Mouse (Mus musculus): ENCODE results near the gene Fam78b. TPM values are rescaled to one million over a fixed set of nuclear protein-coding genes. Genes with fewer than 3 reads are reported as not detected.

Fam78b gene
- polyA plus RNA-seq, 1 experiment from 2014 or later: 4.7 TPM

DNA sequence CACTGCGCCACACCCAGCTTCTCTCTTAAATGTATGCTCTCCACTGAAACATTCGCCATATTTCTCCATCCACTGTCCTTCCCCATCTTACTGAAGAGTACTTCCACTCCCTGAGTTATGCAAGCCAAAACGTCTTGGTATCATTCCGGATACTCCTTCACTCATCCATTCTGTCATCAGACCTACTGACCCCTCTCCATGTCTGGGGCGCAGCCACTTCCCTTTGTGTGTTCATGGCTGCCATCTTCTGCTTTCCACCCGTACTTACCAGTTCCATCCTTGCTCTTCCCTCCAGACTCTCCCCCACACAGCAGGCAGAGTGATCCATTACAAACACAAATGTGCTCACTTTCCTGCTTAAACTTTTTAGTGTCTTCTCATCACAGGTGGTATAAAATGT, 6.1 kb downstream of the Fam78b start:
- H3K36me3 ChIP-seq (ENCODE audit: poor library complexity, severe bottlenecking): no peaks in the 10 kb centered on the region
- H3K4me1 ChIP-seq: peaks cover 22% of the 10 kb centered on the region

DNA sequence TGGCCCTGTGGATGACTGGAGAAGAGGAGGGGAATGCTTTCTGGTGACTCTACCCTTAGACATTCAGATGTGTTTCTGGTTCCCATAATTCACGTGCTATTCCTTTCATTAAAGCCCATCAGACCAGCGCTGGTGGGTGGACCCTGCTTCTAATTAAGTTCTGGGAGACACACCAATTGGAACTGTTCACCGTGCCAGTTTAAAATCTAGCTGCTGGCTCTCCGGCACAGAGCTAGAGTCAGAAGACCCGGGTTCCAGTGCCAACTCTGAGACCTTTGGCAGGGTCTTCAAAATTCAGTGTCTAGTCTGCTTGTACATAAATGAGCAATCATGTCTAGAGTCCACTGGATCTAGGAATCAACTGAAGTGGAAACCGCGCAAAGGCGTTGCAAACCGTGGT, 9.0 kb downstream of the Fam78b start:
- no peak overlapping the region for H3K9ac ChIP-seq
- H3K9me3 ChIP-seq (replicated peaks): no peaks in the 10 kb centered on the region
- peaks cover 36% of the 10 kb centered on the region for H3K4me1 ChIP-seq
- WGBS: 88% methylated on average over 9 of the region's 9 CpGs
- H3K27me3 ChIP-seq: no peaks in the 10 kb centered on the region
- H3K4me2 ChIP-seq: no peak overlapping the region
- no peak overlapping the region for H3K27ac ChIP-seq
- ATAC-seq: no peak
- H3K36me3 ChIP-seq (ENCODE audit: poor library complexity, severe bottlenecking): no peaks in the 10 kb centered on the region
- no peak overlapping the region for H3K4me3 ChIP-seq

More for the DNA sequence above, 6.1 kb downstream of the Fam78b start:
- no peaks in the 10 kb centered on the region for H3K9me3 ChIP-seq (replicated peaks)
- no peak overlapping the region for H3K9ac ChIP-seq
- no peak overlapping the region for H3K4me2 ChIP-seq
- no peak overlapping the region for H3K27ac ChIP-seq
- no peak for ATAC-seq
- peaks cover 3% of the 10 kb centered on the region; the same call in 1 of the 2 replicates for H3K27me3 ChIP-seq
- WGBS: 87% methylated on average over 6 of the region's 6 CpGs
- no peak overlapping the region for H3K4me3 ChIP-seq

DNA sequence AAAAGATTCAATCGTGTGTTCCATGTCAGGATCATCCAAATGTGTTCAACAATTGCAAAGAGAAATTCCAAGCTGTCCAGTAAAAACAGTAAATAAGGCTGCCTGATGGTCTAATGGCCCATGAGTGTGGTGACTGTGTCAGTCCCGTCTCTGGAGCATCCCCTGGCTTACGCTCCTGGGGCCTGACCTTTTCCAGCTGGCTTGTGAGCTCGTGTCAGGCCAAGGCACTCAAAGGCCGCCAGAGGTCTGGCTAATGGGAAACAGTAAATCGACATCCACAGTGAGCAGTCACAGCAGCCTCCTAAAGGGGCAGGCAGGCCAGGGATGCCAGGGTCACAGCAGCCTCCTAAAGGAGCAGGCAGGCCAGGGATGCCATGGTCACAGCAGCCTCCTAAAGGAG, 10.1 kb downstream of the Fam78b start:
- WGBS: 44% methylated on average over 6 of the region's 6 CpGs
- no peak overlapping the region for H3K4me2 ChIP-seq
- no peaks in the 10 kb centered on the region for H3K27me3 ChIP-seq
- H3K27ac ChIP-seq: no peak overlapping the region
- H3K9ac ChIP-seq: no peak overlapping the region
- no peak overlapping the region for H3K4me3 ChIP-seq
- no peak for ATAC-seq
- H3K36me3 ChIP-seq (ENCODE audit: poor library complexity, severe bottlenecking): no peaks in the 10 kb centered on the region
- no peaks in the 10 kb centered on the region for H3K9me3 ChIP-seq (replicated peaks)
- peaks cover 40% of the 10 kb centered on the region for H3K4me1 ChIP-seq

DNA sequence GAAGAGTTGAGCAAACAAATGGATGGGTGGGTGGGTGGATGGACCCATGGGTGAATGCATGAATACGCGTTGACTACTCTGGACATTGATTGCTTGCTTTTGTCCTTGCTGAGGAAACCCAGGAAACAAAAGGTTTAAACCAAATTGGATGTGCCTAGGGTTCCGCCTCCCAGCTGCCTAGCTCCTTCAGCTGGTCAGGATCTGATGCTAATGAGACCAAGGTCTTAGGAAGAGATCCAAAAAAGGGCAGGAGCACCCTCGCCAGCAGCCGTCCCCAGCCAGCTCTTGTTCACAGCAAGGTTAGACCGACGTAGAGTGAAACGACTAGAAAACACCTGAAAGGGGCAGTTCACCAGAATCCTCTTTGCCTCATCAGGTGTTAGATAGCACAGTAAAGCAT, 11.4 kb downstream of the Fam78b start:
- Histone ChIP-seq H3K4me2 (no peak overlapping the region), H3K27me3 (no peaks in the 10 kb centered on the region), H3K9ac (no peak overlapping the region), H3K4me3 (no peak overlapping the region), H3K36me3 (ENCODE audit: poor library complexity, severe bottlenecking) (no peaks in the 10 kb centered on the region), H3K9me3 (replicated peaks) (no peaks in the 10 kb centered on the region), H3K4me1 (peaks cover 46% of the 10 kb centered on the region), H3K27ac (peak overlapping the region; percentile 63; the same call in 1 of the 2 replicates)
- WGBS: 46% methylated on average over 8 of the region's 8 CpGs
- ATAC-seq: no peak

DNA sequence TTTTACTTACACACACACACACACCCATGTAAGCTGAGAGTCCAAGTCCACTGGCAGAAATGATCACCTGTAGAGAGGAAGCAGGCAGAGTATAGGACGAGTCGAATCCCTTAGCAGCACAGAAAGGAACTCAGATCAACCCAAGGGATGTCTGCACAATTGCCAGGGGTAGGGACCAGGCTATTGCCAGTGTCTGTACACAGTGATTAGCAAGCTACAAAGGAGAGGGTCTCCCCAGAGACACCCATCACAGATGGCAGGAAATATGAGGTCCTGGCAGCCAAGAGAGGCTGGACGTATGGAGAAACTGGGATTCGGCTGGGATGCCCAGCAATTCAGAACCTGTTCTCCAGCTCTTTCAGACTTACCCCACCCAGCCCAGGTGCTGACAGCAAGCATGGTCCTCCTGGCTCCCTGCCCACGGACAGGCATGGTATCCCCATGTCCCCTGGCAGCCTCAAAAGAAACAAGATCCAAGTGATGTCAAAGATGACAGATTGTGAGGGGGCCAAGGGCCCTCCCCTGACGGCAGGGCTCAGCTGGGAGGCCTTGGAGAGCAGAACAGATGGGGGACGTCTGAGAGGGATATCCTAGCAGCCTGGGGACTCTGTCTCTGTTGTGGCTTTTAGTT, 12.1 kb downstream of the Fam78b start:
- peak; percentile 92 for ATAC-seq
- Histone ChIP-seq H3K27me3 (no peaks in the 10 kb centered on the region), H3K36me3 (ENCODE audit: poor library complexity, severe bottlenecking) (no peaks in the 10 kb centered on the region), H3K9me3 (replicated peaks) (no peaks in the 10 kb centered on the region), H3K4me1 (peaks cover 46% of the 10 kb centered on the region), H3K4me2 (no peak overlapping the region), H3K4me3 (no peak overlapping the region), H3K27ac (peak overlapping the region; percentile 63), H3K9ac (no peak overlapping the region)
- 49% methylated on average over 7 of the region's 7 CpGs for WGBS

DNA sequence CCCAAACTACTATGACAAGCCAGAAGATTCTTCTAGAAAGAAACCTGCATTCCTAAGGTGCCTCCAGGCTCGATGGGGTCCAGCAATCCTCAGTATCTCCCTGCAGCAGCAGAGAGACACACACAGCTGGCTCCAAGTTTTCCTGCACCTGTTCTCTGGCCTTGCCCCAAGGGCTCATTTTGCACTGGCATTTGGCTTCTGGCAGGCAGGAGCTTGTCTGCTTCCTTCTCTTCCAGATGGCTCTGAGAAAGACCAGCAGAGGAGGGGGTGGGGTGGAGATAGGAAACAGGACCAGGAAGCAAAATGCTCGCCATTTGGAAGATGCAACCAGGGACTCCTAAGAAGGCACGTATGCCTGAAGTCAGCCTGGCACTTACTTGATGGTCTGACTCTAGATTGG, 15.1 kb downstream of the Fam78b start:
- ATAC-seq: no peak
- Histone ChIP-seq H3K4me1 (peaks cover 43% of the 10 kb centered on the region), H3K36me3 (ENCODE audit: poor library complexity, severe bottlenecking) (no peaks in the 10 kb centered on the region), H3K4me2 (no peak overlapping the region), H3K9me3 (replicated peaks) (no peaks in the 10 kb centered on the region), H3K27me3 (no peaks in the 10 kb centered on the region), H3K27ac (no peak overlapping the region), H3K4me3 (no peak overlapping the region), H3K9ac (no peak overlapping the region)
- 76% methylated on average over 3 of the region's 3 CpGs for WGBS

DNA sequence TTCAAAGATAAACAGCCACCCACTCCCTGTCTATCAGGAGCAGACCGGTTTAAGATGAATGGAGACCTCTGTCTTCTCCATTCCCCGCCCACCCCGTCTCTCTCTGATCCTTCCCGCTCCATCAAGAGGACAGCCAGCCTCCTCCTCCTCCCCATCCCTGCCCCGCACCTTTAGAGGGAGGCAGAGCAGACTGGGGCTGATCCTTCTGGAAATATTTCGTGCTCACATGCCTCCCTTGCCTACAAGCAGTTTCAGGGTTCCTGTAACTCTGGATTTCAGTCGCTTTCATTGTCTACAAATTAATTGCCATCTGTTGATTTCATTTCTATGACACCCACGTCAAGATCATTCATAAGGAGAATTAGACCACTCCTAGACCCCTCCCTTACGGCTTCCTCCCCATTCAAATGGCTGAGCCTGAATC, 20.8 kb downstream of the Fam78b start:
- Histone ChIP-seq H3K4me1 (peaks cover 24% of the 10 kb centered on the region), H3K27ac (peak overlapping the region; percentile 65), H3K27me3 (no peaks in the 10 kb centered on the region), H3K36me3 (ENCODE audit: poor library complexity, severe bottlenecking) (no peaks in the 10 kb centered on the region), H3K9ac (no peak overlapping the region), H3K9me3 (replicated peaks) (no peaks in the 10 kb centered on the region), H3K4me2 (no peak overlapping the region), H3K4me3 (no peak overlapping the region)
- ATAC-seq: peak; percentile 50
- WGBS: 54% methylated on average over 8 of the region's 9 CpGs

DNA sequence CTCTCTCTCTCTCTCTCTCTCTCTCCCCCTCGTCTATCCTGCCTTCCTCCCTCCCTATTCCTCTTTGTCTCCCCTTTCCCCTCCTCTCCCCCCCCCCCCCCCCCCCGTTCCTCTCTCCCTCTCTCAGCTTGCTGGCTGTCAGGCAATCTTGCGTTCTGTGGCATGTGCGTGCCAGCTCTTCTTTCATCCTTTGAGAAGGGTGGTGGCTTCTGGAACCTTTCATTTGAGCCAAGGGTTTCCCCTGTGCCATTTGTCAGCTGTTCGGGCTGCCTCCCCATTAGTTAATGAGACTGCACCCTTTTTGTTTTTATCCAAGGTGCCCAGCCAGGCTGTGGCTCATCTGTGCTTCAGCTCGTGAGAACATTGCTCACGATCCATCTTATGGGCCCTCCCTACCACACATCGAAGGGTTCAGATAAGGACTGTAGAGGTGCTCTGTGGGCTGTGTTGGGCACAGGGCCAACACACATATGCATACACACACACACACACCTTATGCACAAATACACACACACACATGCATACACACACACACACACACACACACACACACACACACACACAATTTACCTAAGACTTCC, 21.4 kb downstream of the Fam78b start:
- H3K4me2 ChIP-seq: no peak overlapping the region
- H3K4me3 ChIP-seq: no peak overlapping the region
- peaks cover 4% of the 10 kb centered on the region; the same call in 1 of the 2 replicates for H3K9me3 ChIP-seq (replicated peaks)
- H3K27me3 ChIP-seq: no peaks in the 10 kb centered on the region
- H3K27ac ChIP-seq: peak overlapping the region; percentile 65
- 32% methylated on average over 8 of the region's 8 CpGs for WGBS
- H3K36me3 ChIP-seq (ENCODE audit: poor library complexity, severe bottlenecking): peaks cover 3% of the 10 kb centered on the region; the same call in 1 of the 2 replicates
- no peak overlapping the region for H3K9ac ChIP-seq
- H3K4me1 ChIP-seq: peaks cover 24% of the 10 kb centered on the region
- peak; percentile 84 for ATAC-seq

DNA sequence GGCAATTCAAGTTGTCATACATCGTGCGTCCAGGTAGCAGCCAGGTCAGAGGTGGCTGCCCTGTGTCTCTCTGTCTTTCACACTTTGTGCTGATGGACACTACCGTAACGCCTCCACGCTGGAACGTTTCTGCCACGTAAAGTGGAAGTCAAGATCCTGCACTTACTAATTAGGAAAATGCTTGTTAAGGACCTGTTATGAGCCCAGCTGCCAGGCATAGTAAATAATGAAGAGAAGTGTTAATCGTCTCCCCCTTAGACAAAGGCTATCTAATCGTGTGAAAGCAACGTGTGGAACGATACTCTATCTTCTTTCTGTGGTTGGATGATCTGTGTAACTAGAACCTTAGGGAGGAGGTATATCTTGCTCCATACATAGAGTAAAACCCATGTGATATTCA, 22.6 kb downstream of the Fam78b start:
- peak; percentile 22; the same call in 1 of the 2 replicates for ATAC-seq
- peaks cover 24% of the 10 kb centered on the region for H3K4me1 ChIP-seq
- peaks cover 8% of the 10 kb centered on the region; the same call in 1 of the 2 replicates for H3K36me3 ChIP-seq (ENCODE audit: poor library complexity, severe bottlenecking)
- no peak overlapping the region for H3K4me3 ChIP-seq
- peaks cover 11% of the 10 kb centered on the region; the same call in 1 of the 2 replicates for H3K9me3 ChIP-seq (replicated peaks)
- no peak overlapping the region for H3K4me2 ChIP-seq
- no peak overlapping the region for H3K9ac ChIP-seq
- no peaks in the 10 kb centered on the region for H3K27me3 ChIP-seq
- no peak overlapping the region for H3K27ac ChIP-seq
- WGBS: 53% methylated on average over 11 of the region's 11 CpGs

DNA sequence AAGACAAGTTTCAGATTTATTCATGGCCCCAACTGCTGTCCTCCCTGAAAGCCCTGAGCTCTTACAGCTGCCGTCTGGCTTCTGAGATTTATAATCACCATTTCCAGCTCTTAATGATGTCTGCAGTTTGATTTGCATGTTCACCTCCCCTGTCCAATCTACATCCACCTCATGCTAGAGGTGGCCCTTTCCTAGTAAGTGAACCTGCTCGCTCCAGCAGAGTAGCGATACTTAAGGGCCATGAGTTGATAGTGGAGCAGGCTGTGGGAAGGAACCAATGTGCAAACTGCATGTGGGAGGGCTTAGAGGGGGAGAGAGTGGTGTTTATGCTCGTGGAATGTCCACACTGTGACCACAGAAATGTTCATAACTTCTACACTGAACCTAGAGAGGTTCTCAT, 23.7 kb downstream of the Fam78b start:
- no peak overlapping the region for H3K9ac ChIP-seq
- 87% methylated on average over 4 of the region's 4 CpGs for WGBS

DNA sequence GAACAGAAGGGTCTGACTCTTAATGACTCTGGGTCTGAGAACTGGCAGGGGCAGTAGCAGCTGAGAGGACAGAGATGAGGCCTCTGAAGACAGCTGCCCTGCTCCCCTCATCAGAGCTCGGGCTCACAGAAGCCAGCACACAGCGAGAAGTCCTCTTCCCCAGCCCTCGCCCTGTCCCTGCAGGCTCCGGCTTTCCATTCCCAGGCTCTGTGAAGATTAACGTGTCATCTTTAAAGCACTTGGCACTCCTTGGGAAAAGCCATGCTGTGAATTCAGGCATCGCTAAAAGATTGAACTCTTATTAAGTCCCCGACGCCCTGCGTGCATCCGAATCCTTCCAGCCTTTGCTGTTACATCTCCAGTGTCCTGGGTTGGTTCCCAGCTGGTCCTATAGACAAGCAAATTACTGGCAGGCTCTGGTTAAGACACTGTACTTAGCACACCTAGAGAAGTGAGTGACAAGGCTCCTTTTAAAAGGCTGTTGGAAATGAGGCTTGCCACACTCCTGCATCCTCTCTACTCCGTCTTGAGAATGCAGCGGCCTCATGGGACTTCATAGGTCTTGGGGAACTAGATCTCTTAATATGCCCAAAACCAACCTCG, 30.9 kb downstream of the Fam78b start:
- Histone ChIP-seq H3K27ac (peak overlapping the region; percentile 41), H3K9ac (no peak overlapping the region), H3K9me3 (replicated peaks) (peaks cover 11% of the 10 kb centered on the region), H3K27me3 (no peaks in the 10 kb centered on the region), H3K4me2 (no peak overlapping the region), H3K4me3 (no peak overlapping the region), H3K36me3 (ENCODE audit: poor library complexity, severe bottlenecking) (peaks cover 8% of the 10 kb centered on the region; the same call in 1 of the 2 replicates), H3K4me1 (peaks cover 13% of the 10 kb centered on the region)
- WGBS: 47% methylated on average over 13 of the region's 13 CpGs
- ATAC-seq: peak; percentile 76

More for the DNA sequence above, 23.7 kb downstream of the Fam78b start:
- Histone ChIP-seq H3K36me3 (ENCODE audit: poor library complexity, severe bottlenecking) (peaks cover 8% of the 10 kb centered on the region; the same call in 1 of the 2 replicates), H3K27me3 (no peaks in the 10 kb centered on the region), H3K9me3 (replicated peaks) (peaks cover 11% of the 10 kb centered on the region; the same call in 1 of the 2 replicates), H3K27ac (no peak overlapping the region), H3K4me2 (no peak overlapping the region), H3K4me3 (no peak overlapping the region), H3K4me1 (peaks cover 24% of the 10 kb centered on the region)
- no peak for ATAC-seq

DNA sequence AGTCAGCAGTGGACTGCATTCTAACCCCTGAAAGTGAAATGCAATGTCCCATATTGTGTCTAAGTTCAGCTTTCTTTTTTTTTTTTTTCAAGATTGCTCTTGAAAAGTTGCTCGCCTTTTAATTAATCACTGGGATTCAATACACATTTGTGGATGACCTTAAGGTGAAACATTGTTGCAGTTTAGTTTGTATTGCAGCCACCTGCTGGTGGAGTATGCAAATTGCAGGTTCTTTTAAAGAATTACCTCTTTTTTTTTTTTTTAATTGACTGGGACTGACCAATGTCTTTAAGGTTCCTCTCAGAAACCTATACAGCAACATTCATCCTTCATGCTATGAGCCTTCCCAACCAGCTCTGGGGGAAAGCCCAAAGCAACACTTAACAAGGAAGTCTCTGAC, 33.2 kb downstream of the Fam78b start:
- WGBS: 73% methylated on average over 1 of the region's 1 CpGs
- H3K9ac ChIP-seq: no peak overlapping the region
- H3K9me3 ChIP-seq (replicated peaks): no peaks in the 10 kb centered on the region; the same call in 1 of the 2 replicates
- H3K4me1 ChIP-seq: peaks cover 23% of the 10 kb centered on the region
- H3K27ac ChIP-seq: no peak overlapping the region
- no peak overlapping the region for H3K4me3 ChIP-seq
- no peak for ATAC-seq
- no peaks in the 10 kb centered on the region for H3K36me3 ChIP-seq (ENCODE audit: poor library complexity, severe bottlenecking)
- H3K27me3 ChIP-seq: no peaks in the 10 kb centered on the region
- H3K4me2 ChIP-seq: no peak overlapping the region
